Mouse (Mus musculus) liver, adult 2 months (tissue): Measurements from ENCODE around the gene Mxd1.

ENCODE experiments used
- CTCF ChIP-seq: fragments of 200-500 bp; IDR thresholded peaks from 2 replicates; pipeline ENCODE4 v1.5.1; 2011; ENCODE audit warnings: low read depth, low read length, control low read depth
- POLR2A ChIP-seq: fragments of 200-500 bp; IDR thresholded peaks from 2 replicates; pipeline ENCODE4 v1.6.1; 2011; ENCODE audit warnings: low read length, control low read depth; ENCODE audit not compliant: insufficient read depth; ENCODE audit errors: extremely low read depth

DNA sequence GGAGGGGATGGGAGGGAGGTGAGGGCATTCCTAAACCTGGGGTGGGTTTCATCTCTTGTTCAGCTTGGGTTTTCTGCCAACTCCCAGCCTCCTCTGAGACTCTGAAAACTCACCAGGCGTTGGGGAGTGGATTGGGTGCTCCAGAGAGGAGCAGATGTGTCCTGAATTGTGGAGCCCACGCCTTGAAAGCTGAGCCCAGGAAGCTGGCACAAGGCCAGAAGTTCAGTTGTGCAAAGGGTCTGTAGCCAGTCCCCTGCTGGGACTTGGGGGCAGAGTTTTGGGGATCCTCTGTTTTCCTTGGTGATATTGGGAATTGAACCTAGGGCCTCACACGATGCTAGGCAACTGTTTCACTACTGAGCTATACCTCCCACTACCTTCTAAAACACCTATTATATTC, 38.8 kb downstream of the Mxd1 start:
- TF ChIP-seq POLR2A (no peak), CTCF (no peak)
